Mouse (Mus musculus) heart, postnatal 0 days (tissue): Measurements from ENCODE around the gene Parp11.

Source experiments
- CTCF ChIP-seq: IDR thresholded peaks from 2 replicates; pipeline ENCODE4 v1.5.1; 2016; ENCODE audit warnings: antibody characterized with exemption, control low read depth, low read depth
- EP300 ChIP-seq: IDR thresholded peaks from 2 replicates; pipeline ENCODE4 v1.6.1; 2016; ENCODE audit warnings: antibody characterized with exemption, low read depth

DNA sequence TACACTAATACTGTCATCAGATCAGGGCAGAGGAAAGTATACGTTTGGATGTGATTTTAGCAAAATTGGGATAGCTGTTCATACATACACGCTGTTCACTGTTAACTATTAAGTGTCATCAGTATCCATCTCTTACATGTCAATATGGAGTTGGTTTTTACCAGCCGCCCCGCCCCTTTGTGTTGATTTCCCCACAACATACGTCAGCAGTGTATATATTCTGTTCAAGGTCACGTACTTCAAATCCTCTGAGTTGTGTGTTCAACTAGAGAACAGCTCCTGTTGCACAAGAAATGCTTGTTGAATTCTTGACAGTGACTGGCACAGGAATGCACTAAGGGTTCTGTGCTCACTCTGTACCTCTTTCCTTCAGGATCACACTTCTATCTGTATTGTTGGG lies 8.2 kb downstream of the Parp11 start:
- TF ChIP-seq CTCF: no peak
- no peak for TF ChIP-seq EP300
